Mouse (Mus musculus) cerebellum, adult 9-11 months (tissue): ENCODE data around the gene Adora2b.
"Not testable (repeated sequence)": the region's sequence is repeated elsewhere in the genome, so short reads cannot be mapped to it uniquely, and the experiment has no call there.

Experiments used
- DNase-seq: peaks from one replicate; pipeline ENCODE4 v3.0.0; 2022

The Adora2b gene

GRCm38 (mm10) chr11:62264018-62264417 lies 15.2 kb downstream of the Adora2b start:
- no peak for DNase-seq

GRCm38 (mm10) chr11:62265642-62266041 lies 16.9 kb downstream of the Adora2b start:
- DNase-seq, result no peak

GRCm38 (mm10) chr11:62266466-62267214 lies 17.9 kb downstream of the Adora2b start:
- DNase-seq, result no peak

- no peak for DNase-seq
These were observed 19.6 kb downstream of the Adora2b start for GRCm38 (mm10) chr11:62268381-62268780.

GRCm38 (mm10) chr11:62269097-62269496 lies 20.3 kb downstream of the Adora2b start:
- no peak for DNase-seq

- no peak for DNase-seq
These were observed 22.1 kb downstream of the Adora2b start for GRCm38 (mm10) chr11:62270851-62271250.

- DNase-seq, result no peak
These were observed 28.3 kb downstream of the Adora2b start for GRCm38 (mm10) chr11:62277086-62277485.

- peak; percentile 25 for DNase-seq
These were observed 29.2 kb downstream of the Adora2b start for GRCm38 (mm10) chr11:62278027-62278426.

GRCm38 (mm10) chr11:62280675-62281600 lies 32.2 kb downstream of the Adora2b start, which contains the start of the genes Zswim7 and Ttc19:
Gene Zswim7, minus strand, starts transcription at chr11:62281375.
Gene Ttc19, plus strand, starts transcription at chr11:62281473.
- peak; percentile 92 for DNase-seq

GRCm38 (mm10) chr11:62281601-62281997 lies 32.8 kb downstream of the Adora2b start:
- no peak for DNase-seq

GRCm38 (mm10) chr11:62284020-62284419 lies 35.2 kb downstream of the Adora2b start:
- not testable (repeated sequence) for DNase-seq

- DNase-seq, result no peak
These were observed 36.2 kb downstream of the Adora2b start for GRCm38 (mm10) chr11:62285020-62285419.

- no peak for DNase-seq
These were observed 38.9 kb downstream of the Adora2b start for GRCm38 (mm10) chr11:62287700-62288099.

GRCm38 (mm10) chr11:62294121-62294520 lies 45.3 kb downstream of the Adora2b start:
- no peak for DNase-seq

- no peak for DNase-seq
These were observed 50.1 kb downstream of the Adora2b start for GRCm38 (mm10) chr11:62298883-62299282.

- DNase-seq, result no peak
These were observed 57.1 kb downstream of the Adora2b start for GRCm38 (mm10) chr11:62305866-62306265.

- DNase-seq, result no peak
These were observed 60.5 kb downstream of the Adora2b start for GRCm38 (mm10) chr11:62309296-62309695.

- no peak for DNase-seq
These were observed 66.2 kb downstream of the Adora2b start for GRCm38 (mm10) chr11:62314984-62315383.
